Mouse (Mus musculus) stomach, postnatal 0 days (tissue): ENCODE measurements at regions not wholly inside any gene's neighbourhood (a gene's known extent, or its start where the extent isn't known, plus 50 kb on each side); places are given as distances from the start of the nearest gene placed in this dataset.

Experiments used
- ATAC-seq: fragments of 200-750 bp; cut with Nextera tagmentation; 2 replicates; pipeline ENCODE4 v1.8.0; 2017; ENCODE audit not compliant: low FRiP score, low TSS enrichment
- DNase-seq: peaks from one replicate; pipeline ENCODE4 v3.0.0-alpha.2; 2016; ENCODE audit warnings: low spot score
- H3K27ac ChIP-seq: fragments of 300-500 bp; sonication (generic); replicated peaks from 2 replicates; pipeline ENCODE4 v1.5.1; 2014; ENCODE audit warnings: mild to moderate bottlenecking, control low read depth
- H3K27me3 ChIP-seq: fragments of 300-500 bp; sonication (generic); 2 replicates; pipeline ENCODE4 v1.6.1; 2014; ENCODE audit warnings: low read length; ENCODE audit not compliant: control insufficient read depth, insufficient read depth
- H3K36me3 ChIP-seq: fragments of 300-500 bp; sonication (generic); 2 replicates; pipeline ENCODE4 v1.6.1; 2014; ENCODE audit warnings: low read length, mixed read lengths; ENCODE audit not compliant: control insufficient read depth, insufficient read depth
- H3K4me1 ChIP-seq: fragments of 300-500 bp; sonication (generic); replicated peaks from 2 replicates; pipeline ENCODE4 v1.6.1; 2014; ENCODE audit warnings: antibody characterized with exemption; ENCODE audit not compliant: control insufficient read depth, insufficient read depth
- H3K4me2 ChIP-seq: fragments of 300-500 bp; sonication (generic); replicated peaks from 2 replicates; pipeline ENCODE4 v1.6.1; 2014; ENCODE audit warnings: low read depth, mild to moderate bottlenecking, control low read depth, moderate library complexity
- H3K4me3 ChIP-seq: fragments of 300-500 bp; sonication (generic); 2 replicates; pipeline ENCODE4 v1.5.1; 2014; ENCODE audit warnings: low read depth, low read length, control low read depth
- H3K9ac ChIP-seq: fragments of 300-500 bp; sonication (generic); 2 replicates; pipeline ENCODE4 v1.6.1; 2014; ENCODE audit warnings: mild to moderate bottlenecking, low read length, control low read depth, mixed read lengths
- H3K9me3 ChIP-seq: fragments of 300-500 bp; sonication (generic); 2 replicates; pipeline ENCODE4 v1.6.1; 2016; ENCODE audit warnings: low read length; ENCODE audit not compliant: control insufficient read depth
- CTCF ChIP-seq: IDR thresholded peaks from 2 replicates; pipeline ENCODE4 v1.5.1; 2016; ENCODE audit warnings: antibody characterized with exemption, low read depth, mild to moderate bottlenecking, moderate library complexity
- EP300 ChIP-seq: optimal IDR thresholded peaks from 2 replicates; pipeline ENCODE3; 2016; ENCODE audit warnings: antibody characterized with exemption
- WGBS: fragments of 180-500 bp; shearing (Covaris S2); extraction: QIAGEN DNeasy Blood & Tissue Kit; methylation state at CpG from one replicate; pipeline ENCODE4 v1.1.7; 2014; 5-methylcytosine and 5-hydroxymethylcytosine counted together

GRCm38 (mm10) chr12:10078341-10078740 lies 291.4 kb upstream of the Nt5c1b start:
- no peak overlapping the region for H3K27ac ChIP-seq

GRCm38 (mm10) chr12:10079482-10079881 lies 290.3 kb upstream of the Nt5c1b start:
- no peak for TF ChIP-seq CTCF
- TF ChIP-seq EP300 = no peak
- ATAC-seq (no peak), DNase-seq (no peak)
- H3K27ac ChIP-seq = no peak overlapping the region
- H3K9me3 ChIP-seq = no peaks in the 10 kb centered on the region
- H3K4me2 ChIP-seq = no peak overlapping the region
- no peaks in the 10 kb centered on the region for H3K36me3 ChIP-seq
- no peak overlapping the region for H3K4me3 ChIP-seq
- no peaks in the 10 kb centered on the region for H3K27me3 ChIP-seq
- no peak overlapping the region for H3K9ac ChIP-seq
- 43% methylated on average over 9 of the region's 9 CpGs for WGBS
- H3K4me1 ChIP-seq = no peaks in the 10 kb centered on the region

More at GRCm38 (mm10) chr12:10078341-10078740, 291.4 kb upstream of the Nt5c1b start:
- no peak overlapping the region for H3K4me2 ChIP-seq
- no peaks in the 10 kb centered on the region for H3K9me3 ChIP-seq
- no peak overlapping the region for H3K9ac ChIP-seq
- no peak overlapping the region for H3K4me3 ChIP-seq
- no peaks in the 10 kb centered on the region for H3K27me3 ChIP-seq
- H3K36me3 ChIP-seq = no peaks in the 10 kb centered on the region
- no peak for DNase-seq
- WGBS = 55% methylated on average over 5 of the region's 5 CpGs
- no peak for TF ChIP-seq CTCF
- no peak for TF ChIP-seq EP300
- H3K4me1 ChIP-seq = no peaks in the 10 kb centered on the region
- no peak for ATAC-seq

- Histone ChIP-seq H3K4me1 (no peaks in the 10 kb centered on the region), H3K27ac (no peak overlapping the region), H3K36me3 (no peaks in the 10 kb centered on the region), H3K4me2 (no peak overlapping the region), H3K27me3 (no peaks in the 10 kb centered on the region), H3K9ac (no peak overlapping the region), H3K9me3 (no peaks in the 10 kb centered on the region), H3K4me3 (no peak overlapping the region)
- ATAC-seq = no peak
- WGBS = 49% methylated on average over 1 of the region's 1 CpGs
- no peak for TF ChIP-seq EP300
- no peak for TF ChIP-seq CTCF
- no peak for DNase-seq
Measured at GRCm38 (mm10) chr12:10112874-10113453, 256.8 kb upstream of the Nt5c1b start.

- DNase-seq (no peak), ATAC-seq (no peak)
- Histone ChIP-seq H3K4me2 (no peak overlapping the region), H3K4me3 (no peak overlapping the region), H3K4me1 (no peaks in the 10 kb centered on the region), H3K9ac (no peak overlapping the region), H3K27me3 (no peaks in the 10 kb centered on the region), H3K36me3 (no peaks in the 10 kb centered on the region), H3K9me3 (no peaks in the 10 kb centered on the region), H3K27ac (no peak overlapping the region)
- WGBS = 57% methylated on average over 2 of the region's 2 CpGs
- TF ChIP-seq EP300 (no peak), CTCF (no peak)
Measured at GRCm38 (mm10) chr12:10122102-10122501, 247.7 kb upstream of the Nt5c1b start.

GRCm38 (mm10) chr12:10127995-10128573 lies 241.7 kb upstream of the Nt5c1b start:
- DNase-seq = no peak
- no peak overlapping the region for H3K4me2 ChIP-seq
- no peak overlapping the region for H3K9ac ChIP-seq
- no peak for ATAC-seq
- H3K9me3 ChIP-seq = no peaks in the 10 kb centered on the region
- H3K36me3 ChIP-seq = no peaks in the 10 kb centered on the region
- H3K4me1 ChIP-seq = no peaks in the 10 kb centered on the region
- H3K27ac ChIP-seq = no peak overlapping the region
- WGBS = 40% methylated on average over 3 of the region's 3 CpGs
- no peak overlapping the region for H3K4me3 ChIP-seq
- no peak for TF ChIP-seq EP300
- no peak for TF ChIP-seq CTCF
- no peaks in the 10 kb centered on the region for H3K27me3 ChIP-seq

GRCm38 (mm10) chr12:10134141-10134540 lies 235.6 kb upstream of the Nt5c1b start:
- no peaks in the 10 kb centered on the region for H3K27me3 ChIP-seq
- H3K9ac ChIP-seq = no peak overlapping the region
- H3K4me1 ChIP-seq = no peaks in the 10 kb centered on the region
- WGBS = 31% methylated on average over 3 of the region's 3 CpGs
- no peak for DNase-seq
- TF ChIP-seq EP300 = no peak
- TF ChIP-seq CTCF = no peak
- H3K36me3 ChIP-seq = no peaks in the 10 kb centered on the region
- H3K4me3 ChIP-seq = no peak overlapping the region
- H3K4me2 ChIP-seq = no peak overlapping the region
- no peak overlapping the region for H3K27ac ChIP-seq
- no peak for ATAC-seq
- H3K9me3 ChIP-seq = no peaks in the 10 kb centered on the region
